Mouse (Mus musculus) adrenal gland, adult 2 months (tissue): ENCODE results near the gene Rtn4rl1. TPM values are rescaled to one million over a fixed set of nuclear protein-coding genes. Genes with fewer than 3 reads are reported as not detected.

ENCODE experiments used
- DNase-seq: peaks from one replicate; pipeline ENCODE4 v3.0.0; 2021
- microRNA-seq, 2 experiments: library from miRNA; unstranded; fragments of <30 nt; microRNA quantifications; one replicate each; pipeline ENCODE4 v1.2.0; 2021
- polyA plus RNA-seq: library from polyadenylated mRNA; depleted of rRNA; stranded (reverse); fragments of >200 nt; gene quantifications from 2 replicates; pipeline ENCODE4 v1.2.3, GENCODE M21; 2012; rRNA removed
- total RNA-seq, 2 experiments: library from RNA; stranded (reverse); gene quantifications; 2 replicates each; pipeline ENCODE4 v1.2.3; 2021

Gene Rtn4rl1
- total and polyA plus RNA-seq, 3 experiments, result 29.2 to 58.9 (median 48.1) TPM

GRCm38 (mm10) chr11:75296406-75297005 lies 102.9 kb downstream of the Rtn4rl1 start:
- no peak for DNase-seq

- DNase-seq, result no peak
Observed at GRCm38 (mm10) chr11:75297631-75298030, 104.0 kb downstream of the Rtn4rl1 start.

DNA sequence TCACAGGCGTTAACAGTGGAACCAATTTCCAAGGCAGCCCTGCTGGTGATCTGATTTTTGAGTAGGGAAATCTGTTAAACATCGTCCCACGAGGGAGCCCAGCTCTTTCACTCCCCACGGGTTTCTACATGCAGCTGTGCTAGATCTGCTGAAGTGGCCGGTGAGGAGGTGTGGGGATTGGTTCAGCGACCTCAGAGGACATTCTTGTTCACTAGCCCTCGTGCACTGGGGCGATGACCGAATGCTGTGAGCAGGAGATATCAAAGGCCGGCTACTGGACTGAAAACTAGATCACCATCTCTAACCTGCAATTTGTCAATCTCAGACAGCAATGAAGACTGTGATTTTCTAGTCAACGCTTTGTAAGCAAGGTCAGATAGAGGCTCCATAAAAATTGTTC lies 104.9 kb downstream of the Rtn4rl1 start:
- DNase-seq, result no peak

- no peak for DNase-seq
Observed at GRCm38 (mm10) chr11:75299786-75300185, 106.2 kb downstream of the Rtn4rl1 start.

DNA sequence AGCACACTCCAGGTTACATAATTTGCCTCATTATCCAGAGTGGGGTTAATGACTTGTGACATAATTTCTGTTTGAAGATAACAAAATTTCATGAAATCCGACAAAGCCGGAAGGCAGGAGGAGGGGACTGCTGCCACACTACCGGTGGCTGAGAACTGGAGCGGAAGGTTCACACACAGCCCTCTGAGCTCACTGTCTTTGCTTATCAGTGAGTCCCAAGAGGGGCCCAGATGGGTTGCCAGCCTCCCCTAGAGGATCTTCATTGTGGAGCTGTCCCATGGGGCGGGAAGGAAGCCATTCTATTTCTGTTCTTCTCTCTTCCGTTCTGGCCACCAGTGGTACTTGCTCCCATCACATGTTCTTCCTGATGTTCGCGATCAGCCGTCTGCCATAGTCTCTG lies 107.4 kb downstream of the Rtn4rl1 start:
- DNase-seq, result no peak

DNA sequence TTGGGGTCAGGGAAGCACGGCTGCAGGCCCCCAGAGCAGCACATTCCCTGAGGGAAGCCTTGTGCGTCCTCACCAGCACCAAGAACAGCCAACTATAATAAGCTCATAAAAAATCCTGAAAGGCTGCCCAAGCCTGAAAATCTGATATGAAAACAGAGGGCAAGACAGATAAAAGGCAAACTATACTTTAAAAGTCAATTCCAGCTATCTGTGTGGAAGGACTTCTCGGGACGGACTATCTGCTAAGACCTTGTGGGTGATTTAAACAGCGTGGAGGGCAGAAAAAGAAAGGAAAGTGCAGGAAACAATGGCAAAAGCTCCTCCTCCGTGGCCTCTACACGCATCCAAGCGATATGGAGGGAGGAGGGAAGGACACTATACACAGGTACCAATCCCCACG lies 111.2 kb downstream of the Rtn4rl1 start:
- no peak for DNase-seq

- DNase-seq, result no peak
Observed at GRCm38 (mm10) chr11:75308650-75309049, 115.1 kb downstream of the Rtn4rl1 start.

DNA sequence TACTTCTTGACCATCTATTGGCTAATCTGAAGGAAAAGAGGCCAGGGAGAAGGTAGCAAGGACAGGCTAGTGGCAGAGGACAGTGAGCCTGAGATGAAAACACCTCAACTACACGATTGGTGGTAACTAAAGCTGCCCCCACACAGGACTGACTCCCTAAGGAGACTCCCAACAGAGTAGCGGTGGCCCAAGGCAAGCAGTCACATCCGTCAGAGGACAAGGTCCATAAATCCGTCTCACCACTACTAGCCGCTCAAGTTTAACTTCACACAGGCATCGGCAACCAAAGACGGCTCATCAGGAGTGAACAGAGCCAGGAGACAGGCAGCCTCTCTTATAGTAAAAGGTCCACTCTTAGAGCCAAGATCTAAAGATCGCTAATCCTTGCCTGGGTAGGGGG lies 117.2 kb downstream of the Rtn4rl1 start:
- DNase-seq, result no peak

DNA sequence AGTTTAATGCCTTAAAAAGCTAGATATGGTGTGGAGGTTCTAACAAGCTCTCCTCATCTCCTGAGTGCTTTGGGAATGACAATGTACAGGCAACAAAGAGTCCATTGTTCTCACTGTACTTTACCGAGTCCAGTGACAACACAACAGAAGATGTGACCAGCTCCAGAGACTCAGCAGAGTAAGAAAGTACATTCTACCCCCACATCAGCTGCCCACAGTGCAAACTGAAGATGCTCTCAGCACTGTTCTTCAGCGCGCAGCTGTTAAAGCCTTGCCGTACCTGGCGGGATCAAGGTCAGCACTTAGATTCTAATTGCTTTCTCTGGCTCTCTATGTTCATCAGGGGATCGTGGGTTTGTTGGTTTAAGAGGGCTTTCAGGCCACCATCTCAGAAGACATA lies 118.2 kb downstream of the Rtn4rl1 start:
- no peak for DNase-seq

DNA sequence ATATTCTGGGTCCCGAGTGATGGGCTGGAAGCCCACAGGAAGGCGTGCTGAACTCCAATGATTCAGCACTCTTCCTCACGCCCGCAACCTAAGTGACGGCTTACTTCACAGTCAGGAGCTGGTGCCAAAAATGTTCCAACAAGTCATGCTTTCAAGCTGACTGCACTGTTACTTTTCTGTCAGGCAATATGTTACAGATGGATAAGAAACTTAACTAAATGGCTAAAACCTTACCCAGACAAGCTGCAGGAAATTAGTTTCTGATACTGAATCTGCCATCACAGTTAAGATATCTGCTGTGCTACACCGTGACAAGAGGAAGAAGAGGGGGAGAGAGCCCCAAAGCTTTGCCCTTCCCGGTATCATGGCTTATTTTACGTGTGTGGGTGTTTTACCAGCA lies 120.3 kb downstream of the Rtn4rl1 start:
- no peak for DNase-seq

Small RNA genes lying within 50 kb of the gene (microRNA-seq; reads per million reads assigned to microRNA genes)
- gene Mir132 (1,650 to 1,788 reads per million in 2 experiments), gene Mir212 (46.3 to 47.6 reads per million in 2 experiments)

Other genes starting within 250 kb of the Rtn4rl1 start
- 10 to 100 TPM in 1 of 2 experiments, 1 to 10 TPM in 1; 7.5 to 15.4 TPM for gene Hic1, start 24.3 kb upstream of the Rtn4rl1 start, total RNA-seq
- 25.9 and 26.9 TPM in 2 replicates for gene Hic1, start 24.3 kb upstream of the Rtn4rl1 start, polyA plus RNA-seq
- gene Ovca2, start 14.9 kb upstream of the Rtn4rl1 start, total RNA-seq, result 10 to 100 TPM; 20.4 to 26.5 TPM
- 7.0 and 7.4 TPM in 2 replicates for gene Ovca2, start 14.9 kb upstream of the Rtn4rl1 start, polyA plus RNA-seq
- gene Dph1, start 2.5 kb upstream of the Rtn4rl1 start, total RNA-seq, result 10 to 100 TPM; 32.3 to 37.4 TPM
- gene Dph1, start 2.5 kb upstream of the Rtn4rl1 start, polyA plus RNA-seq, result 72.0 and 87.5 TPM in 2 replicates
- 10 to 100 TPM; 35.6 to 54.9 TPM for gene Rpa1, start 154.5 kb downstream of the Rtn4rl1 start, total RNA-seq
- 11.8 and 16.4 TPM in 2 replicates for gene Rpa1, start 154.5 kb downstream of the Rtn4rl1 start, polyA plus RNA-seq
- gene Smyd4, start 154.7 kb downstream of the Rtn4rl1 start, total RNA-seq, result 10 to 100 TPM in 1 of 2 experiments, 1 to 10 TPM in 1; 5.2 to 12.5 TPM
- 6.3 and 6.8 TPM in 2 replicates for gene Smyd4, start 154.7 kb downstream of the Rtn4rl1 start, polyA plus RNA-seq
- 10 to 100 TPM; 21.4 to 31.3 TPM for gene Serpinf1, start 228.9 kb downstream of the Rtn4rl1 start, total RNA-seq
- gene Serpinf1, start 228.9 kb downstream of the Rtn4rl1 start, polyA plus RNA-seq, result 43.7 and 74.1 TPM in 2 replicates
- gene Serpinf2, start 245.8 kb downstream of the Rtn4rl1 start, total RNA-seq, result 1 to 10 TPM in 1 of 2 experiments, not detected in 1; 2.6 TPM
- 0.09 and 1.2 TPM in 2 replicates for gene Serpinf2, start 245.8 kb downstream of the Rtn4rl1 start, polyA plus RNA-seq